Mouse (Mus musculus) liver, embryonic 18 days (tissue): ENCODE data around the gene Pard3b. TPM values are rescaled to one million over a fixed set of nuclear protein-coding genes. Genes with fewer than 3 reads are reported as not detected.

Experiments used
- polyA plus RNA-seq: library from polyadenylated mRNA; depleted of rRNA; stranded (reverse); fragments of >200 nt; gene quantifications from 2 replicates; pipeline ENCODE4 v1.2.3, GENCODE M21; 2012; rRNA removed

Gene Pard3b
- polyA plus RNA-seq: 0.64 and 0.89 TPM in 2 replicates

DNA sequence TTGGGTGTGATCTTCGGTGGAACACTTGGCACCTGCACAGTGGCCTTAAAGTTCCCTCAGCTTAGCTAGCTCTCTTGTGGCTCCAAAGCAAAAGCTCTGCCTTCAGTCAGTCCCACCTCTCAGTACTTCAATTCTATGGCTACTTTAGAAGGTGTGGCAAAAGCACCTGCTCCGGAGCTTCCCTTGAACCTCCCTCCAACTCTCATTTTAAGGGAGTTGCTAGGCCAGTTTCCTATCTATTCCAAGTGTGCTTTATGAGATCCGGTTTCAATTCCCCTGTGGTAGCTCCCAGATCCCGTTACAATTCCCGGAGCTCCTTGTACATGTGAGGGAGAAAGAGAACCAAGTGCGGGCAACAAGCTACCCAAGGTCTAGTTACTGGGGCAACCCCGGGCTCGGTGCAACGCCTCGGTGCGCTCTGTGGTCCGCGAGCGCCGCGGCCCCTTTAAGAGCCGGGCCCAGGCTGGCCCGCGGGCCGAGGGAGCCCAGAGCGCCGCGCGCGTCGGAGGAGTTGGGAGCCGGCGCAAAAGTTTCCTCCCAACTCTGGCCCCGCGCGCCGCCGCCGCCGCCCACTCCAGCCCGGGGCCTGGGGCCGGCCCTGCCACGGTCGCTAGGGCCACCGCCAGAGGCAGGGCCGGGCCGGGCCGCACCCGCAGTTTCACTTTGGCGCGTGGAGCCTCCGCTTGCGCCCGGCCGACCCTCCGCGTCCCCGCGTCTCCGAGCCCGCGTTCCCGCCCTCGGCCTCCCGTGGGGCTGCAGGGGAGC lies at the start of gene Pard3b:
Gene Pard3b, plus strand, starts transcription at position 478 of the 765 bp plus-strand sequence.

